Mouse (Mus musculus): Measurements from ENCODE around the gene Syf2.
"Not testable (repeated sequence)": the region's sequence is repeated elsewhere in the genome, so short reads cannot be mapped to it uniquely, and the experiment has no call there.

Syf2 gene

GRCm38 (mm10) chr4:134930684-134931481 lies at the start of gene Syf2:
Syf2 (plus strand) TSS chr4:134930898.
- peak; percentile 99 for DNase-seq (ENCODE audit: inconsistent ontology term)

GRCm38 (mm10) chr4:134883266-134883665 lies 47.4 kb upstream of the Syf2 start:
- DNase-seq (ENCODE audit: inconsistent ontology term) = peak; percentile 33

DNA sequence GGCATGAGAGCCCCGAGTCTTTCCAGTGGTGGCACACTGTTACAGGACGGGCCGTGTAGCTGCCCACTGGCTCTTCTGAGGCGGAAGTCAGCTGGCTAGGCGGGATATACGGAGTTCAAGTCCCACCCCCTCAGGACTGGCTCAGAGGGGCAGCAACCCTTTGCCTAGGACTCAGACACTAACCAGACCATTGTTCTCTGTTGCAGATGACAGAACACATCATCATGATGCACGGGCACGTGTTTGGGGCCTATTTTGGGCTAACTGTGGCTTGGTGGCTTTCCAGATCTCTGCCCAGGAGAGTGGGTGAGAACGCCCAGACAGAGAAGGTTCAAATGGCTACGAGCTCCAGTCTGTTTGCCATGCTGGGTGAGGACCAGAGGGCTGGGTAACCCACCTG lies 46.9 kb upstream of the Syf2 start:
- peak; percentile 60 for DNase-seq (ENCODE audit: inconsistent ontology term)

DNA sequence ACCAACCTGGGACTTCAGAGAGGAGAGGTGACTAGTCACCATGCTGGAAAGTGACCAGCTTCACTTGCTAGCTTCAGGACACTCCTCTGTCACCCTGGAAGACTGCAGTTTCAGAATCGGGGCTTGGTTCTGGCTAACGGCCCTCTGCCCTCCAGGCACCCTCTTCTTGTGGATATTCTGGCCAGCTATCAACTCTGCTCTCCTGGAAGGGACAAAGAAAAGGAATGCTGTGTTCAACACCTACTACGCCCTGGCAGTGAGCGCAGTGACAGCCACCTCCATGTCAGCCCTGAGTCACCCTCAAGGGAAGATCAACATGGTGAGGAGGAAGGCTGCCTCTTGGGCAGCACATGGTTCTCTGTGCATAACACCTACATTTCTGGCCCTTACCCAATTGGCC lies 46.3 kb upstream of the Syf2 start:
- DNase-seq (ENCODE audit: inconsistent ontology term) = peak; percentile 36

GRCm38 (mm10) chr4:134892096-134892495 lies 38.6 kb upstream of the Syf2 start:
- no peak for DNase-seq (ENCODE audit: inconsistent ontology term)

DNA sequence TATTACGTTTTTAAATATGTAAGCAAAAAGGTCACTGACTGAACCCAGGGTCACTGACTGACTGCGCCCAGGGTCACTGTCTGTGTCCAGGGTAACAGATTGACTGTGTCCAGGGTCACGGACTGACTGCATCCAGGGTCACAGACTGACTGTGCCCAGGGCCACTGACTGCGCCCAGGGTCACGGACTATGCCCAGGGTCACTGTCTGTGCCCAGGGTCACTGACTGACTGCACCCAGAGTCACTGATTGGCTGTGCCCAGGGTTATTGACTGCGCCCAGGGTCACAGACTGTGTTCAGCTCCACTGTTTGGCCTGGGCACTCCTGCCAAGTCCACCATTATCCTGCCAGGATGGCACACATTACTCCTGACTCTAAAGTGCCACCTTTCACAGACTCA lies 33.4 kb upstream of the Syf2 start:
- no peak for DNase-seq (ENCODE audit: inconsistent ontology term)

DNA sequence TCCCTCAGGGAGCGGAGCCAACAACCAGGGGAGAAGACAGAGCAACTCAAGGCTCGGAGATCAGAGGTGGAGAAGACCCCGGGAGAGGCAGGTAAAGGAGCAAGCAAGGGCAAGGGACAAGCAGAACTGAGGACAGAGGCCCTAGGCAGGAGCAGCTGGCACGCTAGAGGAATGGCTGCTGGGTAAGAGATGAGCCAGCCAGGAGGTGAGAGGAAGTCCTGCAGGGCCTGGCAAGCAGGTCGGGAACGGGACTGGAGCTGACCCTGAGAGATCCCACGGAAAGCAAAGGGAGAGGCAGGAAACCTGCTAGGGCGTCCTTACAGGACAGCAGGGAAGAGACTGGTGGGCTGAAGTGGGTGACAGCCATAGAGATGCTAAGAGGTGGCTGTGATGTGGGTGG lies 29.6 kb upstream of the Syf2 start:
- no peak for DNase-seq (ENCODE audit: inconsistent ontology term)

DNA sequence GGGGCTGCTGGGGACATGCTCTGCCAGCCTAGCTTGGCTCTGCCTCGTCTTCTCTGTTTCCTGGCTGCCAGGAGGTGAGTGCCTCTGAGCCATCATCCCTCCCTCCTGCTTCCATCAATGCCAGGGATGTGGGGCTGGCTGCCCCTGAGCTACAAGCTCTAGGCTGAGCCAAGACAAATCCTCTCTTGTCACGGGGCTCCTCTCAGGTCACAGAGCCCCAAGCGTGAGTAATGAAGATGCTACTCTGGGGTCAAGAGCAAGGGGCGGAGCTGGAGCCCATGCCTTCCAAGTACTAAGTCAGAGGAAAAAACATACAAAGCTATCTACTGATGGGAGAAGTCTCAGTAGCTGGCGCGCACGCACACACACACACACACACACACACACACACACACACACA lies 27.7 kb upstream of the Syf2 start:
- no peak for DNase-seq (ENCODE audit: inconsistent ontology term)

GRCm38 (mm10) chr4:134911406-134911805 lies 19.3 kb upstream of the Syf2 start:
- not testable (repeated sequence) for DNase-seq (ENCODE audit: inconsistent ontology term)

GRCm38 (mm10) chr4:134913413-134913812 lies 17.3 kb upstream of the Syf2 start:
- peak; percentile 21 for DNase-seq (ENCODE audit: inconsistent ontology term)

DNA sequence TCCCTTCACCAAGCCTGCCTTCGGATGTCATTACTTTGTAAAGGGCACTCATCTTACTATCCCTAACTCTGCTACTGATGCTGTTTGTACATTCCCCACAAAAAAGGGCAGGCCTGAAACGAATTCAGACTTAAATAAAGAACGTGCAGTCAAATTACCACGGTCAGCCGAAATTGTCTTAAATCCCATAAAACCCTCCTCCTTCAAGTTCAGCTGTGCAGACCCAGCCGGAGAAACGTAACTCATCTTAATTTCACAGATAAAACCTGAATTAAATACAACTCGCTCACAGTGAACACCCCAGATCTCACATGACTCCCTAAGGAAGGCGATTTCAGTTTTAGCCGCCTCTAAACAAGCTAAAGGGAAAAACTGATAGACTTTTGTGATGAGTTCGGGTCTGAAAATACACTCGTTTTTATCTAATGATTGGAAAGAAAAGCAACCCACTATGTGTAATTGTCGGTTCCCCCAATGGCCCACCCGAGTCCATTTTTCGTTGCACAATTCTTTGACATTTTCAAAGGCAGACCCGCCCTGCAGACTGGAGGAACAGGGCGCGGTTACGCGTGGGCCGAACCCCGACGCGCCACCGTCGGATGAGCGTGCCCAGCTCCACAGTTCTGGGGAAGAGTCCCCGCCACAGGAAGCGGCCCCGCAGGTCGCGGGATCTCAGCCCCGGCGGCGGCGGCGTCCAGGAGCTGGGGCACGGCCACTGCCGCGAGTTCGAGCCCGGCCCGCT lies 16.4 kb upstream of the Syf2 start:
- no peak for DNase-seq (ENCODE audit: inconsistent ontology term)

GRCm38 (mm10) chr4:134914864-134915209 lies 15.9 kb upstream of the Syf2 start, which contains the start of gene Tmem50a:
Tmem50a (minus strand) TSS chr4:134915024.
- peak; percentile 95 for DNase-seq (ENCODE audit: inconsistent ontology term)

- DNase-seq (ENCODE audit: inconsistent ontology term) = no peak
These were observed 15.3 kb upstream of the Syf2 start for GRCm38 (mm10) chr4:134915223-134916050.

- no peak for DNase-seq (ENCODE audit: inconsistent ontology term)
These were observed 13.5 kb upstream of the Syf2 start for GRCm38 (mm10) chr4:134917194-134917593.

- peak; percentile 76 for DNase-seq (ENCODE audit: inconsistent ontology term)
These were observed 12.3 kb upstream of the Syf2 start for GRCm38 (mm10) chr4:134918381-134918780.

- DNase-seq (ENCODE audit: inconsistent ontology term) = no peak
These were observed 10.8 kb upstream of the Syf2 start for GRCm38 (mm10) chr4:134919733-134920540.

DNA sequence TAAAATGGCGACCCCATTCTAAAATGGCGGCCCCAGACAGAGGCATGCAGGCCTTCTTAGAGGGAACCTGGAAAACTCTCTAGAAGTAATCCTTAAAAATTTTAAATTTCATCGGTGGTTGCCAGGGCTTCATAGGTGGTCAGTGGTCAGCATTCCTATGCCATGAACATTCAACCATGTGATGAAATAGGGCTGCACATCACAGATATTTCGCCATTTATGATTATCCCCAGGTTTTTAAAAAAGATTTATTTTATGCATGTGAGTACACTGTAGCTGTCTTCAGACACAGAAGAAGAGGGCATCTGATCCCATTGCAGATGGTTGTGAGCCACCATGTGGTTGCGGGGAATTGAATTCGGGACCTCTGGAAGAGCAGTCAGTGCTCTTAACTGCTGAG lies 10.1 kb upstream of the Syf2 start:
- DNase-seq (ENCODE audit: inconsistent ontology term) = no peak

- no peak for DNase-seq (ENCODE audit: inconsistent ontology term)
These were observed 9.0 kb upstream of the Syf2 start for GRCm38 (mm10) chr4:134921703-134922102.

GRCm38 (mm10) chr4:134922111-134922924 lies 8.4 kb upstream of the Syf2 start:
- peak; percentile 11 for DNase-seq (ENCODE audit: inconsistent ontology term)

DNA sequence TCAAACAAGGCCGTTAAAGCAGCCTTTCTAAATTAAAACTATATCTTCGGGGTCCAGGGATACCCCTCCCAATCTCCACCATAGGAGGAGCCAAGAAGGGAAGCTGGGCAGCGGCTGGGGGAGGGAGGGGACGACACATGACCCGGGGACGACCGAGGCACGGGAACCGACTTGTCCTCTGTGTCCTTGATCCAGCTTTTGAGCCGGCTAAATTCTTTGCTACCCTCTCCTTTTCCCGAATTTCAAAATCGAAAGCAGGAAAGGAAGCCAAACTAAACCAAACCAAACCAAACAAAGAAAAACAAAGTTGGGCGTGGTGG lies 7.8 kb upstream of the Syf2 start:
- peak; percentile 81 for DNase-seq (ENCODE audit: inconsistent ontology term)
